Mouse (Mus musculus): ENCODE data around the gene Arih1.

DNA sequence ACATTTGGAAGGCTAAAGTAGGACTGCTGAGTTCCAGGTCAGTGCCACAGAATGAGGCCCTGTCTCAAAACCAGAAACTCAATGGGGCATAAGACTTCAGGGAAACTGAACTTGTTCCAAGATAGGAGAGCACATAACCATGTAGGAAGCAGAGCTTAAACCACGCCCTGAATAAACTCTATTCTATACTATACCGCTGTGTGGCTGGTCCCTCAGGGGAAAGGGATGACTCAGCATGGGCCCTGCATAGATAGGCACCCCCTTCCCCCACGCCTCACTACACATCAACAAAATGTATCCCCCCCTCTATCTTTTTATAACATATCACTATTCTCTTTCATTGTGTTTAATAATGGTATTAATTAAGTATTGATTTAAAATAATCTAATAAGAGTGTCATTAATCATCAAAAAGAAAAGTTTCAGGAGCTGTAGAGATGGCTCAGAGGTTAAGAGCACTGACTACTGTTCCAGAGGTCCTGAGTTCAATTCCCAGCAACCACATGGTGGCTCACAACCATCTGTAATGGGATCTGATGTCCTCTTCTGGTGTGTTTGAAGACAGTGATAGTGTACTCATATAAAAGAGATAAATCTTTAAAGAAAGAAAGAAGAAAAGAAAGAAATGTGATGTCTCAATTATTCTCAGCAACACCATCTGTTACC lies 30.9 kb downstream of the Arih1 start:
- TF ChIP-seq POLR2A (IDR thresholded peaks at IDR 0.05; ENCODE audit: control insufficient read depth, extremely low read depth, insufficient read depth, low read length, poor library complexity) = no peak
- TF ChIP-seq CTCF (IDR thresholded peaks at IDR 0.05; ENCODE audit: borderline replicate concordance, control insufficient read depth, extremely low read depth, insufficient read depth, low read length, poor library complexity) = no peak
